Mouse (Mus musculus): ENCODE results near the gene Vmn2r32. TPM values are rescaled to one million over a fixed set of nuclear protein-coding genes. Genes with fewer than 3 reads are reported as not detected.
"Not testable (repeated sequence)": the region's sequence is repeated elsewhere in the genome, so short reads cannot be mapped to it uniquely, and the experiment has no call there.

Vmn2r32 gene
- not detected for total RNA-seq (2021)
- long read RNA-seq, experiment 1, result 0 reads
- long read RNA-seq, experiment 2, result 0 reads

DNA sequence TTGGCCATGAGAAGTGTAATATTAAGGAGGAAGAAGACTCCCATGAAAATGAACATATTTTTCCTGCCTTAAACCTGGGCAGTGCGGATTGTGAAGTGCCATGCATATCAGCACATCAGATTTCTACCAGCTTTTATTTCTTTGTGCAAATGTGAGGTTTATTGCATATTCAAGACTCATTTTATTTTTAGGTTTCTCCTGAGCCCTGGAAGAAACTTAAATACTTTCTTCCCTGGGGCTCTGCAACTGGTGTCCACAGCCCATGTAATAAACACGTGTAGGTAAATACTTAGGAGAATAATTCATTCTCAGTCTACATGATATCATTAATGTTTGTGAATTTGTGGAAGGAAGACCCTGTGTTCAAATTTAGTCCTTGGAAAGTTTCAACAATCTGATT is at the start of gene Vmn2r32:
TSS of gene Vmn2r32 (minus strand) at position 101 of the 400 bp plus-strand sequence.
- DNase-seq, result not testable (repeated sequence)

Other genes starting within 250 kb of the Vmn2r32 start
- gene Vmn2r29, start 232.7 kb downstream of the Vmn2r32 start, total RNA-seq (2021), result under 1 TPM in 1 of 2 experiments, not detected in 1; 0.23 TPM
- gene Gm45844, start 201.7 kb downstream of the Vmn2r32 start, total RNA-seq (2021), result 1 to 10 TPM in 1 of 2 experiments, under 1 TPM in 1; 0.31 to 2.1 TPM
- 10 to 100 TPM; 23.4 to 26.8 TPM for gene Clcn4, start 179.2 kb downstream of the Vmn2r32 start, total RNA-seq (2021)
- gene Vmn2r30, start 142.4 kb downstream of the Vmn2r32 start, total RNA-seq (2021), result not detected
- gene Gm45783, start 105.4 kb downstream of the Vmn2r32 start, total RNA-seq (2021), result not detected
- gene Vmn2r31, start 80.3 kb downstream of the Vmn2r32 start, total RNA-seq (2021), result not detected
- not detected for gene Vmn2r33, start 86.8 kb upstream of the Vmn2r32 start, total RNA-seq (2021)
- gene Vmn2r34, start 209.5 kb upstream of the Vmn2r32 start, total RNA-seq (2021), result not detected